Mouse (Mus musculus) kidney, postnatal 14 days (tissue): ENCODE results near the gene Astl.
"Not testable (repeated sequence)": the region's sequence is repeated elsewhere in the genome, so short reads cannot be mapped to it uniquely, and the experiment has no call there.

Experiments used
- DNase-seq: peaks from one replicate; pipeline ENCODE4 v3.0.0; 2022; ENCODE audit warnings: mixed read lengths

Astl gene

GRCm38 (mm10) chr2:127338416-127338815 is at the start of gene Astl:
Astl (plus strand) TSS chr2:127338639.
- no peak for DNase-seq

GRCm38 (mm10) chr2:127292250-127292649 is 46.2 kb upstream of the Astl start:
- DNase-seq, result no peak

GRCm38 (mm10) chr2:127297001-127297805 is 41.2 kb upstream of the Astl start:
- DNase-seq, result no peak

- no peak for DNase-seq
Measured at GRCm38 (mm10) chr2:127298056-127298455, 40.4 kb upstream of the Astl start.

GRCm38 (mm10) chr2:127300701-127301100 is 37.7 kb upstream of the Astl start:
- DNase-seq, result no peak

- no peak for DNase-seq
Measured at GRCm38 (mm10) chr2:127301883-127302282, 36.6 kb upstream of the Astl start.

- DNase-seq, result not testable (repeated sequence)
Measured at GRCm38 (mm10) chr2:127304192-127304591, 34.2 kb upstream of the Astl start.

- no peak for DNase-seq
Measured at GRCm38 (mm10) chr2:127304609-127305210, 33.7 kb upstream of the Astl start.

- no peak for DNase-seq
Measured at GRCm38 (mm10) chr2:127306123-127306522, 32.3 kb upstream of the Astl start.

GRCm38 (mm10) chr2:127307179-127307578 is 31.3 kb upstream of the Astl start:
- DNase-seq, result no peak

- no peak for DNase-seq
Measured at GRCm38 (mm10) chr2:127308660-127309059, 29.8 kb upstream of the Astl start.

GRCm38 (mm10) chr2:127310246-127310645 is 28.2 kb upstream of the Astl start:
- no peak for DNase-seq

- DNase-seq, result no peak
Measured at GRCm38 (mm10) chr2:127310685-127311084, 27.8 kb upstream of the Astl start.

- no peak for DNase-seq
Measured at GRCm38 (mm10) chr2:127311193-127311592, 27.2 kb upstream of the Astl start.

- no peak for DNase-seq
Measured at GRCm38 (mm10) chr2:127312801-127313200, 25.6 kb upstream of the Astl start.

- peak; percentile 21 for DNase-seq
Measured at GRCm38 (mm10) chr2:127313878-127314277, 24.6 kb upstream of the Astl start.

GRCm38 (mm10) chr2:127314467-127315154 is 23.8 kb upstream of the Astl start:
- no peak for DNase-seq

- DNase-seq, result no peak
Measured at GRCm38 (mm10) chr2:127315155-127315470, 23.3 kb upstream of the Astl start.

- DNase-seq, result no peak
Measured at GRCm38 (mm10) chr2:127316431-127316830, 22.0 kb upstream of the Astl start.

- DNase-seq, result no peak
Measured at GRCm38 (mm10) chr2:127318136-127318535, 20.3 kb upstream of the Astl start.

- DNase-seq, result no peak
Measured at GRCm38 (mm10) chr2:127319071-127319470, 19.4 kb upstream of the Astl start.

- DNase-seq, result no peak
Measured at GRCm38 (mm10) chr2:127322671-127323285, 15.7 kb upstream of the Astl start.

- no peak for DNase-seq
Measured at GRCm38 (mm10) chr2:127323667-127324066, 14.8 kb upstream of the Astl start.

GRCm38 (mm10) chr2:127324456-127324855 is 14.0 kb upstream of the Astl start:
- no peak for DNase-seq
